Mouse (Mus musculus): ENCODE measurements around the gene Sdccag8. TPM values are rescaled to one million over a fixed set of nuclear protein-coding genes. Genes with fewer than 3 reads are reported as not detected.

The Sdccag8 gene
- polyA plus RNA-seq, 1 experiment = 4.0 TPM

DNA sequence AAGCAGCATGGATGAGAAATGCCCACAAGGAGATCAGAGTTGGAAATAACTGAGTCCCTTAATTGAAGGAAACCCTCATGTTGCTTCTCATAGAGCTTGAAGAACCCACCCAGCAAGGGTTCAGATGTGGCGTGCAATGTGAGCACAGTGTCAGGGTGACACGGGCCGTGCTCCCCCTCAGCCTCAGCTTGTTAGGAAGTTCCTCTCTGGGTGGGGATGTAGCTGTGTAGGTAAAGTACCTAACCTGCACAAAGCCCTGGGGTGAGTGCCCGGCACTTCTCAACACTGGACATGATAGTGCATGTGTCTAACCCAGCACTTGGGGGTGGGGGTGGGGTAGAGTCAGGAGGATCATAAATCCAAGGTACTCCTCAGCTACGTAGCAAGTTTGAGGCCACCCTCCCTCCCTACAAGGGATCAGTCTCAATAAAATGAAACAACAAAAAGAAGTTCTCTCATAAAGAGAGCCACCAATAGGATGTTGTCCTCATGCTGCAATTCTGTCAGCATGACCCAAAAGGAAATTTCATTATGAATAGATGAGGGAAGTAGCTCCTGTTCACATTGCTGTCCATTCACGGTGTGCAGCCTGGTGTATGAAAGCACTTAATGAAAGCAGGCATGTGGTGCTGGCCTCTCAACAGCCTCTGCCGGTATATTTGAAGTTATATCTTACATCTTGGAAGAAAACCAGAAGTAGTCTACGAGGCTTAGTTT lies 130.2 kb downstream of the Sdccag8 start:
- H3K27ac ChIP-seq (ENCODE audit: insufficient read depth, low read length) = no peak overlapping the region
- peaks cover 3% of the 10 kb centered on the region for H3K36me3 ChIP-seq (ENCODE audit: control insufficient read depth, insufficient read depth, low read length)
- H3K27me3 ChIP-seq (ENCODE audit: control insufficient read depth, insufficient read depth, low read length) = no peaks in the 10 kb centered on the region
- 68% methylated on average over 8 of the region's 8 CpGs for WGBS
- TF ChIP-seq CTCF (IDR thresholded peaks at IDR 0.05; ENCODE audit: extremely low read depth, insufficient read depth, insufficient read length, insufficient replicate concordance) (no peak), POLR2A (IDR thresholded peaks at IDR 0.05; ENCODE audit: low read depth, low read length) (no peak)
- DNase-seq (ENCODE audit: low read depth in 1 of 2, low spot score in 2 of 2) = no peak
- H3K4me1 ChIP-seq (ENCODE audit: control insufficient read depth, insufficient read depth, insufficient read length) = no peaks in the 10 kb centered on the region
- no peak overlapping the region for H3K4me3 ChIP-seq (ENCODE audit: extremely low read depth, insufficient read depth, insufficient read length)

DNA sequence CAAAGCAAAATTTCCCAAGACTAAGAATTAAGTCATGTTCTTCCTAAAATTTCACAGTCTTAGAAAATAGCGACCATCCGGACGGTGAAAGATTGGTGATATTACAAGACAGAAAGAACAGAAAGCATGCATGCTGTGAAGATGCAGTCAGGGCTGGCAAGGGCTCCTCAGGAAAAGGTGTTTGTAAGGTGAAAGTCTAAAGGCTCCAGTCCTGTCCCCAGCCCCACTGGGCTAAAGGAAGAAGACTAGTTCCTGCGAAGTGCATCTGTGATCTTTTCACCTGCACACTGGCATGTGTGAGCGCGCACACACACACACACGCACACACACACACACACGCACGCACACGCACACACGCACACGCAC lies 130.7 kb downstream of the Sdccag8 start:
- H3K4me3 ChIP-seq (ENCODE audit: extremely low read depth, insufficient read depth, insufficient read length) = no peak overlapping the region
- no peaks in the 10 kb centered on the region for H3K4me1 ChIP-seq (ENCODE audit: control insufficient read depth, insufficient read depth, insufficient read length)
- TF ChIP-seq POLR2A (IDR thresholded peaks at IDR 0.05; ENCODE audit: low read depth, low read length) = no peak
- no peak for TF ChIP-seq CTCF (IDR thresholded peaks at IDR 0.05; ENCODE audit: extremely low read depth, insufficient read depth, insufficient read length, insufficient replicate concordance)
- DNase-seq (ENCODE audit: low read depth in 1 of 2, low spot score in 2 of 2) = no peak
- H3K36me3 ChIP-seq (ENCODE audit: control insufficient read depth, insufficient read depth, low read length) = peaks cover 3% of the 10 kb centered on the region
- H3K27me3 ChIP-seq (ENCODE audit: control insufficient read depth, insufficient read depth, low read length) = no peaks in the 10 kb centered on the region
- WGBS = 88% methylated on average over 12 of the region's 12 CpGs
- H3K27ac ChIP-seq (ENCODE audit: insufficient read depth, low read length) = no peak overlapping the region

DNA sequence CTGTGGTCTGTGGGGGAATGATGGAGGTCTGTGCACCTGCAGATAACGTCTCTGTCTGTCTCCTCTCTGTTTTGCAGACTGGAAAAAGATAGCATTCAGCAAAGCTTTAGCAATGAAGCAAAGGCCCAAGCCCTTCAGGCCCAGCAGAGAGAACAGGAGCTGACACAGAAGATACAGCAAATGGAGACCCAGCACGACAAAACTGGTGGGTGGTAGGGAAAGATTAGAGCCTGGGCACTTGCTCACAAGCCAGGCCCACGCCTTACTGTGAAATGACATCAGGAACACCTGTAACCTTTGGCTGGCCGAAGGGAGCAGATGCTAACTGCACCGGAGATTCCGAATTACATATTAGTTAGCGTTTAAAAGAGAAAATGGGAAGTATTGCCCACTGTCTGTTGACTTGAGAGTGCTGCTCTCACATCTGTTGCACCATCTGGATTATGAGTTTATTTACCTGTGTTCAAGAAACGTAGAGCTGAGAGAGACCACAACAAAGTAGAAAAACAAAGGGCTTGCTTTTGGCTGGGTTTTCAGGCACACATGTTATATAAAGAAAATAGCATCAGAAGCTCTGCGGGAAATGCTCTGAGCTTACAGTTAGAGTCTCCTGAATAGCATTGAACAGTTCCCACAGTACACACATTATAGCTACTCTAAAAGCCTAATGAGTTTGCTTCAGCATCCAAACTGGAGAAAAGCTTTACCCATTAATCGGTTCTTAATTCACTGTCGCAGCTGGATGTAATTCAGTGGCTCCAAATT lies 131.8 kb downstream of the Sdccag8 start:
- TF ChIP-seq POLR2A (IDR thresholded peaks at IDR 0.05; ENCODE audit: low read depth, low read length) (no peak), CTCF (IDR thresholded peaks at IDR 0.05; ENCODE audit: extremely low read depth, insufficient read depth, insufficient read length, insufficient replicate concordance) (no peak)
- Histone ChIP-seq H3K27me3 (ENCODE audit: control insufficient read depth, insufficient read depth, low read length) (no peaks in the 10 kb centered on the region), H3K36me3 (ENCODE audit: control insufficient read depth, insufficient read depth, low read length) (peaks cover 3% of the 10 kb centered on the region), H3K4me1 (ENCODE audit: control insufficient read depth, insufficient read depth, insufficient read length) (no peaks in the 10 kb centered on the region), H3K27ac (ENCODE audit: insufficient read depth, low read length) (peak overlapping the region; percentile 77), H3K4me3 (ENCODE audit: extremely low read depth, insufficient read depth, insufficient read length) (no peak overlapping the region)
- 74% methylated on average over 11 of the region's 11 CpGs for WGBS
- DNase-seq (ENCODE audit: low read depth in 1 of 2, low spot score in 2 of 2) = no peak

DNA sequence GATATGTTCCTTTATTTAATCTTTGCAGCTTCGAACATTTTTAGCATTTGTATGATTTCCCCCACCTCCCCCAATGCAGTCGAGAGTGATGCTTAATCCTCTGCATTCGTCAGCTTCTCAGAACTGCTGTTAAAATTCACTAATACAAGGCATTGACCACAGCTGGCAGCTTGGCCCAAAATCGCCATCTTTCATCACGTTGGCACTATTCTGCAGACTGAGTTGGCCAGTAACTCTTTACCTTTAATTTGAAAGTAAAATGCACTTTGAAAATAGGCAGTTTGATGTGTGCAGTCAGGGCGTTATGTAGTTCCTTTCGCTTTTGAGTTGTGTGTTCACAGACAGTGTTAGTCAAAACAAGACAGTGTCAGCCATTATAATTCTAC lies 132.3 kb downstream of the Sdccag8 start:
- peak overlapping the region; percentile 45; the same call in 1 of the 2 replicates for H3K27ac ChIP-seq (ENCODE audit: insufficient read depth, low read length)
- DNase-seq (ENCODE audit: low read depth in 1 of 2, low spot score in 2 of 2) = no peak
- no peak for TF ChIP-seq POLR2A (IDR thresholded peaks at IDR 0.05; ENCODE audit: low read depth, low read length)
- no peak for TF ChIP-seq CTCF (IDR thresholded peaks at IDR 0.05; ENCODE audit: extremely low read depth, insufficient read depth, insufficient read length, insufficient replicate concordance)

DNA sequence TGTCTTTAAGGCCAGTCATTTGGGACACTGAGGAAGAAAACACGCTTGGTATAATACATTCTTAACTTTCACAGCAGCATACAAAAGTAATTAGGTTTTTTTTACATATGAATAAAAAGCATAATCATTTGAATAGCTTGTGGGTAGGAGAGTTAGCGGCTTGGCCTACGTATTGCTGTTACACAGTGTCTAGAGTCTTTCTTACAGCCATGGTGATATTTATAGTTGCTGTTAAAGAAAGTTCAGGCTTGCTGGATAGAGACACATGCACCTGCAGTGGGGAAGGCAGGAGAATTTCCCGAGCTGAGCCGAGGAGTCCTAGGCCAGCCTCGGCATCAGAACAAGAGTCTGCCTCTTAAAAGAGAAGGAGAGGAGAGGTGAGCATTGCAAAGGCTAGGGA lies 134.4 kb downstream of the Sdccag8 start:
- no peaks in the 10 kb centered on the region for H3K4me1 ChIP-seq (ENCODE audit: control insufficient read depth, insufficient read depth, insufficient read length)
- no peaks in the 10 kb centered on the region for H3K27me3 ChIP-seq (ENCODE audit: control insufficient read depth, insufficient read depth, low read length)
- TF ChIP-seq POLR2A (IDR thresholded peaks at IDR 0.05; ENCODE audit: low read depth, low read length) (no peak), CTCF (IDR thresholded peaks at IDR 0.05; ENCODE audit: extremely low read depth, insufficient read depth, insufficient read length, insufficient replicate concordance) (no peak)
- H3K27ac ChIP-seq (ENCODE audit: insufficient read depth, low read length) = no peak overlapping the region
- no peak for DNase-seq (ENCODE audit: low read depth in 1 of 2, low spot score in 2 of 2)
- peaks cover 3% of the 10 kb centered on the region for H3K36me3 ChIP-seq (ENCODE audit: control insufficient read depth, insufficient read depth, low read length)
- no peak overlapping the region for H3K4me3 ChIP-seq (ENCODE audit: extremely low read depth, insufficient read depth, insufficient read length)
- WGBS = 90% methylated on average over 6 of the region's 6 CpGs

More for the DNA sequence above, 132.3 kb downstream of the Sdccag8 start:
- WGBS = 67% methylated on average over 7 of the region's 7 CpGs
- Histone ChIP-seq H3K4me3 (ENCODE audit: extremely low read depth, insufficient read depth, insufficient read length) (no peak overlapping the region), H3K4me1 (ENCODE audit: control insufficient read depth, insufficient read depth, insufficient read length) (no peaks in the 10 kb centered on the region), H3K36me3 (ENCODE audit: control insufficient read depth, insufficient read depth, low read length) (peaks cover 3% of the 10 kb centered on the region), H3K27me3 (ENCODE audit: control insufficient read depth, insufficient read depth, low read length) (no peaks in the 10 kb centered on the region)

DNA sequence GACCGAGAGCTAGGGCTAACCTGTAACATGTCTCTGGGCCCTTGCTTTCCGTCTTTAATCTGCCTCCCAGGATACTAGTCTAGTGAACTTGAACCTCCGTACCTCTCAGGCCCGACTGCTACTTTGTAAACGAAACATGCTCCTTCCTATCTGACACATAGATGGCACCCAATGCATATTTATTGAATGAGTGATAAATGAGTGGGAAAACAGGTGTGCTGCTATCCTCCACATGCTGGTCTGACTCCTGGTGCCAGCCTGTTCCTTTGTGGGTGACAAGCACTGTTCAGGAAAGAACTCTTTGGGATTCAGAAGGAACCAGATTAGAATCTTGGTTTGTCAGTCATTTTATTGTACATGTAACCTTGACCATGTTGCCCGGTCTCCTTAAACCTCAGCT lies 134.9 kb downstream of the Sdccag8 start:
- H3K27me3 ChIP-seq (ENCODE audit: control insufficient read depth, insufficient read depth, low read length) = no peaks in the 10 kb centered on the region
- 84% methylated on average over 6 of the region's 6 CpGs for WGBS
- H3K27ac ChIP-seq (ENCODE audit: insufficient read depth, low read length) = no peak overlapping the region
- H3K4me3 ChIP-seq (ENCODE audit: extremely low read depth, insufficient read depth, insufficient read length) = no peak overlapping the region
- TF ChIP-seq POLR2A (IDR thresholded peaks at IDR 0.05; ENCODE audit: low read depth, low read length) = no peak
- no peak for TF ChIP-seq CTCF (IDR thresholded peaks at IDR 0.05; ENCODE audit: extremely low read depth, insufficient read depth, insufficient read length, insufficient replicate concordance)
- H3K4me1 ChIP-seq (ENCODE audit: control insufficient read depth, insufficient read depth, insufficient read length) = no peaks in the 10 kb centered on the region
- no peak for DNase-seq (ENCODE audit: low read depth in 1 of 2, low spot score in 2 of 2)
- peaks cover 3% of the 10 kb centered on the region for H3K36me3 ChIP-seq (ENCODE audit: control insufficient read depth, insufficient read depth, low read length)

DNA sequence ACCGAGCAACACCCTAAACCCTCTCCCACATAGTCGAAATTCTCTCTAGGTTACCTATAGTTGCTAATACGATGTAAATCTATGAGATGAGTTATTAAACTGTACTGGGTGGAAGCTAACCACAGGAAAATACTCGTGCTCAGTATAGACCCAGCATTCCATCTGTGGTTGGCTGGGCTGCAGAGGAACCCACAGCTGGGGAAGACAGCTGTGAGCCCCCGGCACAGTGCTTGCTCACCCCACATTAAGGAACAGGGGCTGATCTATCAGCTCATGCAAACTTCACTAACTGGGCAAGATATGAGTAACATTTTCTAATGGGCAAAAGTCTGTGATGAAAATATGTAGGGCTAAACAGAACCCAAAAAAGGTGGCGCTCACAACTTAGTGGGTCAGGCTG lies 135.6 kb downstream of the Sdccag8 start:
- DNase-seq (ENCODE audit: low read depth in 1 of 2, low spot score in 2 of 2) = no peak
- Histone ChIP-seq H3K4me1 (ENCODE audit: control insufficient read depth, insufficient read depth, insufficient read length) (no peaks in the 10 kb centered on the region), H3K36me3 (ENCODE audit: control insufficient read depth, insufficient read depth, low read length) (peaks cover 3% of the 10 kb centered on the region), H3K27me3 (ENCODE audit: control insufficient read depth, insufficient read depth, low read length) (no peaks in the 10 kb centered on the region), H3K27ac (ENCODE audit: insufficient read depth, low read length) (no peak overlapping the region), H3K4me3 (ENCODE audit: extremely low read depth, insufficient read depth, insufficient read length) (no peak overlapping the region)
- WGBS = 53% methylated on average over 6 of the region's 6 CpGs
- TF ChIP-seq POLR2A (IDR thresholded peaks at IDR 0.05; ENCODE audit: low read depth, low read length) (no peak), CTCF (IDR thresholded peaks at IDR 0.05; ENCODE audit: extremely low read depth, insufficient read depth, insufficient read length, insufficient replicate concordance) (no peak)
